Mouse (Mus musculus) forebrain, embryonic 11.5 days (tissue): ENCODE measurements around the gene Dmbt1. TPM values are rescaled to one million over a fixed set of nuclear protein-coding genes. Genes with fewer than 3 reads are reported as not detected.

Experiments
- ATAC-seq: fragments of 200-750 bp; cut with Nextera tagmentation; replicated peaks from 2 replicates; pipeline ENCODE4 v1.8.0; 2017; ENCODE audit warnings: moderate TSS enrichment; ENCODE audit not compliant: low FRiP score
- DNase-seq: peaks from one replicate; pipeline ENCODE4 v3.0.0-alpha.2; 2017; ENCODE audit warnings: low spot score
- H3K27ac ChIP-seq: fragments of 300-500 bp; sonication (generic); 2 replicates; pipeline ENCODE4 v1.5.1; 2014; ENCODE audit warnings: low read depth, low read length
- H3K27me3 ChIP-seq: fragments of 300-500 bp; sonication (generic); 2 replicates; pipeline ENCODE4 v1.6.1; 2014; ENCODE audit warnings: mild to moderate bottlenecking, low read length, mixed read lengths; ENCODE audit not compliant: control insufficient read depth, insufficient read depth
- H3K36me3 ChIP-seq: fragments of 300-500 bp; sonication (generic); 2 replicates; pipeline ENCODE4 v1.6.1; 2014; ENCODE audit warnings: mild to moderate bottlenecking, low read length, moderate library complexity, mixed read lengths; ENCODE audit not compliant: control insufficient read depth, insufficient read depth
- H3K4me1 ChIP-seq: fragments of 300-500 bp; sonication (generic); replicated peaks from 2 replicates; pipeline ENCODE4 v1.6.1; 2014; ENCODE audit warnings: low read length, mixed read lengths; ENCODE audit not compliant: control insufficient read depth, insufficient read depth
- H3K4me2 ChIP-seq: fragments of 300-500 bp; sonication (generic); 2 replicates; pipeline ENCODE4 v1.6.1; 2014; ENCODE audit warnings: low read depth, mild to moderate bottlenecking, low read length, moderate library complexity, mixed read lengths; ENCODE audit not compliant: severe bottlenecking
- H3K4me3 ChIP-seq: fragments of 300-500 bp; sonication (generic); 2 replicates; pipeline ENCODE4 v1.5.1; 2014; ENCODE audit warnings: low read depth, low read length
- H3K9ac ChIP-seq: fragments of 300-500 bp; sonication (generic); 2 replicates; pipeline ENCODE4 v1.6.1; 2014; ENCODE audit warnings: low read length
- H3K9me3 ChIP-seq: fragments of 300-500 bp; sonication (generic); 2 replicates; pipeline ENCODE4 v1.6.1; 2016; ENCODE audit warnings: low read length, mixed read lengths; ENCODE audit not compliant: control insufficient read depth
- WGBS: fragments of 180-500 bp; shearing (Covaris S2); extraction: QIAGEN DNeasy Blood & Tissue Kit; methylation state at CpG from one replicate; pipeline ENCODE4 v1.1.7; 2014; 5-methylcytosine and 5-hydroxymethylcytosine counted together
- polyA plus RNA-seq: library from polyadenylated mRNA; unstranded; fragments of >200 nt; fragmentation: Nextera tagmentation; extraction: Ambion mirVana; gene quantifications from 2 replicates; pipeline ENCODE4 v1.2.1, GENCODE M21; 2014

The Dmbt1 gene
- not detected in 2 replicates for polyA plus RNA-seq

- Histone ChIP-seq H3K4me2 (no peak within 1 kb of the TSS), H3K27me3 (no peaks in the 10 kb centered on the region), H3K27ac (no peak within 1 kb of the TSS), H3K9me3 (no peaks in the 10 kb centered on the region), H3K36me3 (no peaks in the 10 kb centered on the region), H3K4me1 (no peaks in the 10 kb centered on the region), H3K9ac (no peak within 1 kb of the TSS), H3K4me3 (no peak within 1 kb of the TSS)
- no peak for DNase-seq
- no peak for ATAC-seq
- WGBS = 90% methylated on average over 5 of the region's 5 CpGs
Measured at GRCm38 (mm10) chr7:131031755-131032154, at the start of gene Dmbt1. TSS of gene Dmbt1 (plus strand) at chr7:131032053.

DNA sequence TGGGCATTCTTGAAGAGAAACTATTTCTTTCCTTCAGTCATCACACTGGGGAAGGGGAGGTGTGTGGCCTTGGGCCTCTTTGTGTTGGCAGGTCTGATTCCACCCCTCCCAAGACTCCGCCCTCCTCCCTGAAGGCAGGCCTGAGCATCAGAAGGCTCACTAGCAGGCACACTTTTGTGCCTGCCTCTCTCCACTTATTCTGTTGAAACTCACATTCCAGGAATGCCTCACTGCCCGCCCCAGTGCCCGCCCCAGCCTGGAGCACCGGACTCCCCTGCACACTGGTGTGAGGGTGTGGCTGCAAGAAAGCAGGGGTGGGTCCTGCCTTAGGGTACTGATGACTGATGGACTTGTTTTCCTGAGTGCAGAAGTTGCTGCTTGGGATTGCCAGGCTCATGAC, 49.5 kb upstream of the Dmbt1 start:
- no peak overlapping the region for H3K27ac ChIP-seq
- 0 out of 2 replicates have a peak, but pooled peaks have one; percentile 27 for ATAC-seq
- H3K36me3 ChIP-seq = no peaks in the 10 kb centered on the region

GRCm38 (mm10) chr7:130982881-130983280, 49.0 kb upstream of the Dmbt1 start:
- 66% methylated on average over 3 of the region's 3 CpGs for WGBS

More for the DNA sequence above, 49.5 kb upstream of the Dmbt1 start:
- DNase-seq = peak; percentile 61
- Histone ChIP-seq H3K4me1 (0 out of 2 replicates have a peak, but pooled peaks cover 2% of the 10 kb centered on the region), H3K9ac (no peak overlapping the region), H3K4me2 (no peak overlapping the region), H3K4me3 (no peak overlapping the region), H3K27me3 (no peaks in the 10 kb centered on the region), H3K9me3 (no peaks in the 10 kb centered on the region)
- WGBS = 36% methylated on average over 4 of the region's 4 CpGs

GRCm38 (mm10) chr7:130984294-130984693, 47.6 kb upstream of the Dmbt1 start:
- ATAC-seq = no peak
- 0 out of 2 replicates have a peak, but pooled peaks cover 2% of the 10 kb centered on the region for H3K4me1 ChIP-seq
- no peaks in the 10 kb centered on the region for H3K27me3 ChIP-seq

More at GRCm38 (mm10) chr7:130982881-130983280, 49.0 kb upstream of the Dmbt1 start:
- DNase-seq = no peak
- Histone ChIP-seq H3K4me1 (0 out of 2 replicates have a peak, but pooled peaks cover 2% of the 10 kb centered on the region), H3K36me3 (no peaks in the 10 kb centered on the region), H3K9ac (no peak overlapping the region), H3K4me2 (no peak overlapping the region), H3K27me3 (no peaks in the 10 kb centered on the region), H3K27ac (no peak overlapping the region), H3K4me3 (no peak overlapping the region), H3K9me3 (no peaks in the 10 kb centered on the region)
- no peak for ATAC-seq

DNA sequence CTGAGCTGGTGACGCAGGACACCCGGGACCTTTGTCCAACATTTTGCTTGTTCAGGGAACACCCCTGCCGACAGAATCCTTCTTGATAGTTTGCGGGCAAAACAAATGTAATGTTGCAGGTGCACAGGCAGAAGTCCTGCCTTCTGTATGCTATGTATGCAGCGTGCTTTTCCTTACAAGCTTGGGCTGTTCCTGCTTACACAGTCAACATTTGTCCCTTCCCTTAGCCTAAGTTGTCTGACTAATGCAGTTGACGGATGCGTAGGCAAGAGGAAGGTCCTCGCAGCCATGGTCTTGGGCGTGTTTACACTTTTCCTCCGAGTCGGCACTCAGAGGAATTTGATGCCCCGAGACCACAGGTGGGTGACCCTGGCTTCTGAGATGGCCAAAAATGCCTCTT, 46.7 kb upstream of the Dmbt1 start:
- H3K4me3 ChIP-seq = no peak overlapping the region
- no peaks in the 10 kb centered on the region for H3K36me3 ChIP-seq
- 92% methylated on average over 12 of the region's 12 CpGs for WGBS
- no peak for DNase-seq
- H3K27ac ChIP-seq = no peak overlapping the region
- H3K9ac ChIP-seq = no peak overlapping the region
- H3K4me1 ChIP-seq = 0 out of 2 replicates have a peak, but pooled peaks cover 2% of the 10 kb centered on the region
- no peaks in the 10 kb centered on the region for H3K27me3 ChIP-seq
- no peak for ATAC-seq
- no peak overlapping the region for H3K4me2 ChIP-seq
- H3K9me3 ChIP-seq = no peaks in the 10 kb centered on the region

More at GRCm38 (mm10) chr7:130984294-130984693, 47.6 kb upstream of the Dmbt1 start:
- DNase-seq = no peak
- Histone ChIP-seq H3K36me3 (no peaks in the 10 kb centered on the region), H3K9ac (no peak overlapping the region), H3K4me2 (no peak overlapping the region), H3K9me3 (no peaks in the 10 kb centered on the region), H3K4me3 (no peak overlapping the region), H3K27ac (no peak overlapping the region)
- 95% methylated on average over 7 of the region's 7 CpGs for WGBS

DNA sequence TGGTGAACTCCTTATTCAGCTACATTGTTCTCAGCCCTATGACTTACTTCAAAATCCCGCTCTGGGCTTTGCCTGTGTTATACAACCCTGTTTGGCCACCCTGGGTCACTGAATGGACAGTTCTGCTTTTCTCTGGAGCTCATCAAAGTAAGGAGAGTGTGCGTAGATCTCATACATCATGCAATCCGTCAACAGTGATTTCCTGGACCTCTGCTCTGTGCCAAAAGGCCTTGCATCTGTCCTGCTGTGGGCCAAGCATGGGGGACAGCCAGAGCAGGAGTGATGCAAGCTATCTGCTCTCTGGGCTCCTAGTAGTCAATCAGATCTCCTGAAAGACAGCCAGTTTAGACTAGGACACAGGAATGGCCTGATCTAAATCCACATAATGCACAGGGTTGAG, 46.1 kb upstream of the Dmbt1 start:
- Histone ChIP-seq H3K4me3 (no peak overlapping the region), H3K9me3 (no peaks in the 10 kb centered on the region), H3K4me2 (no peak overlapping the region), H3K27me3 (no peaks in the 10 kb centered on the region), H3K27ac (no peak overlapping the region), H3K36me3 (no peaks in the 10 kb centered on the region), H3K4me1 (0 out of 2 replicates have a peak, but pooled peaks cover 2% of the 10 kb centered on the region), H3K9ac (no peak overlapping the region)
- no peak for DNase-seq
- WGBS = 88% methylated on average over 3 of the region's 3 CpGs
- no peak for ATAC-seq

DNA sequence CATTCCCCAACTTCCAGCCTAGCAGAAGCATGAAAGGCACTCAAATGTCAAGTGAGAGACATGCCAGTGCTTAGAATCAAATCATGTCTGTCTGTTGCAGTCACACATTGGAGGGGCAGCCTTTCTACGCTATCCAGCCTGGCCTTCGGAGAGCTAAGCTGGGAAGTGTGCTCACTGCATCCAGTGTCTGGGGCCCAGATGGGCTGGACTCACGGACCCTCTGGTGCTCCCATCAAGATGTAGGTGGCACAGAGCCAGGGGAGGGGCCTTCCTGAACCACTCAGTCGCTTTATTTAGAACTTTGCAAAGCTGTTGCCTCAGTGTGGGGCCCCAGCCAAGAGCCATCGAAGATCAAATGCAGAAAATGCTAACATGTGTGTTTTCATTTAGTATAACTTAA, 43.7 kb upstream of the Dmbt1 start:
- ATAC-seq (no peak), DNase-seq (no peak)
- WGBS = 87% methylated on average over 5 of the region's 5 CpGs
- H3K4me2 ChIP-seq = no peak overlapping the region
- no peaks in the 10 kb centered on the region for H3K4me1 ChIP-seq
- H3K36me3 ChIP-seq = no peaks in the 10 kb centered on the region
- H3K9ac ChIP-seq = no peak overlapping the region
- no peaks in the 10 kb centered on the region for H3K27me3 ChIP-seq
- H3K9me3 ChIP-seq = no peaks in the 10 kb centered on the region
- no peak overlapping the region for H3K27ac ChIP-seq
- no peak overlapping the region for H3K4me3 ChIP-seq

DNA sequence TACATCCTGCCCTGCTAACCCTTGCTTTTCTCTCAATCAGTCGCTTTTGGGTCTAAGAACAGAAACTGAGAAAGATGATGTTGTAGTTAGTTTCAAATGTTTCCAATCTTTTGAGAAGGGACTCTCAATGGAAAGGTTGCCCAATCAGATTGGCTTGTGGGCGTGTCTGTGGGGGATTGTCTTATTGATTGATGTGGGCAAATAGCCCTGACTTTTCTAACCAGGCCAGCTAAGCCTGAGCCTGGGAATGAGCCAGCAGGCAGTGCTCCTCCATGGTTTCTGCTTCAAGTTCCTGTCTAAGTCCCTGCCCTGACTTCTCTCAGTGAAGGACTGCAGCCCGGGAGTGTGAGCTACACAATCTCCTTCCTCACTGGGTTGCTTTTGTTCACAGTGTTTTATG, 42.5 kb upstream of the Dmbt1 start:
- Histone ChIP-seq H3K4me1 (no peaks in the 10 kb centered on the region), H3K27me3 (no peaks in the 10 kb centered on the region), H3K27ac (no peak overlapping the region), H3K9ac (no peak overlapping the region), H3K4me2 (no peak overlapping the region), H3K4me3 (no peak overlapping the region), H3K9me3 (no peaks in the 10 kb centered on the region), H3K36me3 (no peaks in the 10 kb centered on the region)
- DNase-seq = no peak
- ATAC-seq = no peak
- 54% methylated on average over 3 of the region's 3 CpGs for WGBS

DNA sequence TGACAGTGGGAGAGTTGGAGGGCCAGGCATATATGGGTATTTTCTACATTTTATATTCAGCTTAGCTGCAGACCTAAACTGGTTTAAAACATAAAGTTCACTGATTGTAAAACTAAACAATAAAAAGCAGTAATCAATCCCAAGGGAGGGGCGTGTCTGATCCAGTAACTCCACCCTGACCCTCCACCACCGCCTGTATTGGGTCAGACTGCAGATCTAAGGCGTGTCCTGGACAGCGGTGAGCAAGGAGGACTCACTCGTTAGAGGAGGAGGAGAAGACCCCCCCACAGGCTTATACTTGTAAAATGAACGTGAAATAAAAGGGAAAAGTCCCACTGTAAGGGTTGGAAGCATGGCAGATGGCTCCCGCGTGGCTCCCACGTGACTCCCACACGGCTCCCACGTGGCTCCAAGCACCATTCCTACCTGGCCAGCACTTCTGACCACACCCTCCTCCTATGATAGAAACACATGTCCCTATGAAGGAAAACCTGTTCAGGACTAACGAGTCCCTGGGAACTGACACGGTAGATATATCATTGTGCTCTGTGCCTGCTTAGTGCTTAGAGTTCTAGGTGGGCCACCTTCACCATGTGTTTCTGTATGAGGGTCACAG, 40.6 kb upstream of the Dmbt1 start:
- Histone ChIP-seq H3K9ac (no peak overlapping the region), H3K4me1 (no peaks in the 10 kb centered on the region), H3K27me3 (no peaks in the 10 kb centered on the region), H3K4me3 (no peak overlapping the region), H3K36me3 (no peaks in the 10 kb centered on the region), H3K4me2 (no peak overlapping the region), H3K27ac (no peak overlapping the region), H3K9me3 (no peaks in the 10 kb centered on the region)
- DNase-seq = peak; percentile 29
- no peak for ATAC-seq
- 88% methylated on average over 13 of the region's 13 CpGs for WGBS
